Comparison of ENCODE assay signal across 10 mouse cellular contexts in genomic region chr9:102194063-102194462, GRCm38 (mm10).
DNase-seq lines count a peak whose midpoint lies in the region; ATAC-seq lines count a peak whose summit lies in the region.
"Had no signal": no experiment of that assay in that cellular context is flagged by ENCODE, and none has a peak within 500 bp of the region (broad histone marks: within the 10 kb centered on the region; RNA-seq: fewer than 3 reads in every experiment).

No protein-coding gene starts in this region.

- no peak overlapping the region for H3K27ac ChIP-seq in kidney, embryonic 16.5 days (ENCODE audit: low read length)
- peak overlapping the region; percentile 90 for H3K27ac ChIP-seq in forebrain, embryonic 13.5 days
- peak overlapping the region; percentile 46 for H3K27ac ChIP-seq in neural tube, embryonic 15.5 days (replicated peaks)
- H3K27ac ChIP-seq: heart, embryonic 13.5 days had no signal

- no peak for ATAC-seq in kidney, embryonic 16.5 days (ENCODE audit: low FRiP score, low TSS enrichment)
- ATAC-seq in forebrain, embryonic 13.5 days, result peak; percentile 20; the same call in 1 of the 2 replicates
- ATAC-seq in neural tube, embryonic 15.5 days (ENCODE audit: low FRiP score), result no peak

- no peak overlapping the region for H3K4me2 ChIP-seq in kidney, embryonic 16.5 days (replicated peaks; ENCODE audit: low read depth, low read length)
- peak overlapping the region; percentile 37 for H3K4me2 ChIP-seq in forebrain, embryonic 13.5 days
- H3K4me2 ChIP-seq in neural tube, embryonic 15.5 days, result no peak overlapping the region
- H3K4me2 ChIP-seq: heart, embryonic 13.5 days had no signal

- no peak overlapping the region for H3K9ac ChIP-seq in kidney, embryonic 16.5 days (replicated peaks; ENCODE audit: low read length)
- no peak overlapping the region for H3K9ac ChIP-seq in forebrain, embryonic 13.5 days
- H3K9ac ChIP-seq in neural tube, embryonic 15.5 days (replicated peaks), result no peak overlapping the region
- H3K9ac ChIP-seq: heart, embryonic 13.5 days had no signal

- peaks cover 5% of the 10 kb centered on the region; the same call in 1 of the 2 replicates for H3K4me1 ChIP-seq in kidney, embryonic 16.5 days (ENCODE audit: insufficient read depth, low read length)
- H3K4me1 ChIP-seq in forebrain, embryonic 13.5 days, result peaks cover 70% of the 10 kb centered on the region
- H3K4me1 ChIP-seq in neural tube, embryonic 15.5 days, result peaks cover 32% of the 10 kb centered on the region
- H3K4me1 ChIP-seq: heart, embryonic 13.5 days had no signal

- H3K36me3 ChIP-seq in kidney, embryonic 16.5 days (ENCODE audit: insufficient read depth, low read length), result no peaks in the 10 kb centered on the region
- peaks cover 11% of the 10 kb centered on the region; the same call in 1 of the 2 replicates for H3K36me3 ChIP-seq in forebrain, embryonic 13.5 days (ENCODE audit: poor library complexity, severe bottlenecking)
- no peaks in the 10 kb centered on the region for H3K36me3 ChIP-seq in neural tube, embryonic 15.5 days
- H3K36me3 ChIP-seq: heart, embryonic 13.5 days had no signal

- peak; percentile 24 for DNase-seq in kidney, adult 9 months
- peak; percentile 69 to 71 for DNase-seq in right cerebral cortex, postnatal 10 days (ENCODE audit: low spot score in 2 of 2)
- no peak for DNase-seq in right cerebral cortex, postnatal 14 days
- no peak for DNase-seq in heart, adult 9 months (ENCODE audit: low spot score in 2 of 2)
- no peak for DNase-seq in retina, postnatal 1 day
- DNase-seq: right cerebral cortex, adult 18-20 months had no signal

- no peak overlapping the region for H3K4me3 ChIP-seq in kidney, embryonic 16.5 days (ENCODE audit: low read length)
- H3K4me3 ChIP-seq in forebrain, embryonic 13.5 days, result no peak overlapping the region
- H3K4me3 ChIP-seq in neural tube, embryonic 15.5 days (replicated peaks), result no peak overlapping the region
- H3K4me3 ChIP-seq: heart, embryonic 13.5 days had no signal

- whole genome bisulfite sequencing in kidney, embryonic 16.5 days, result 77% methylated on average over 4 of the region's 4 CpGs
- WGBS in forebrain, embryonic 13.5 days, result 37% methylated on average over 4 of the region's 4 CpGs
- WGBS in neural tube, embryonic 15.5 days, result 67% methylated on average over 4 of the region's 4 CpGs

- H3K9me3 ChIP-seq in kidney, embryonic 16.5 days (ENCODE audit: low read length), result no peaks in the 10 kb centered on the region
- H3K9me3 ChIP-seq in forebrain, embryonic 13.5 days (replicated peaks), result no peaks in the 10 kb centered on the region
- no peaks in the 10 kb centered on the region for H3K9me3 ChIP-seq in neural tube, embryonic 15.5 days (replicated peaks)
- H3K9me3 ChIP-seq: heart, embryonic 13.5 days had no signal

- no peaks in the 10 kb centered on the region for H3K27me3 ChIP-seq in kidney, embryonic 16.5 days (ENCODE audit: insufficient read depth, low read length)
- peaks cover 17% of the 10 kb centered on the region for H3K27me3 ChIP-seq in forebrain, embryonic 13.5 days
- peaks cover 17% of the 10 kb centered on the region for H3K27me3 ChIP-seq in neural tube, embryonic 15.5 days (replicated peaks)

Comparison
In these comparisons a context has a peak if more than half of its experiments do, and no peak if none do; other contexts are left out.
1. DNase-seq: peak in kidney, adult 9 months (single experiment) and right cerebral cortex, postnatal 10 days (2 of 2); none in right cerebral cortex, postnatal 14 days (single experiment), heart, adult 9 months (0 of 2) and retina, postnatal 1 day (single experiment).